Comparison of ENCODE assay signal across 10 mouse cellular contexts in the genomic region with DNA sequence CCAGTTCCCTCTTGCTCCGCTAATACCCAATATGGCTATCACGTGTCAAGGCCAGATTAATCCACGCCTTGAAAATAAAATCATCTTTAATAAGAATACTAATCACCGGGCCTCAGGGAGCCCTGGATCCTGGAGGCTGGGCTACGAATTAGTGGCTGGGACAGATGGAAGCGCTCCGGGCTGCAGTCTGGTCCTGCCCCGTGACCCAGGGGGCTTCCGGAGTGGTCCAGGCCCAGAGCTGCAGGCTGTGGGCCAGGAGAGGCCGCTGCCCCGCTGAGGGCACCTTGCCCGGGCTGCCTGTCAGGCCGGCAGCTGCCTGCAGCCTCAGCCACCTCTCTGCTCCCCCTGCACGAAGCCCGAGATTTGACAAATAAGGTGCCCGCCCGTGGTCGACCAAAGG. TPM values are rescaled to one million over a fixed set of nuclear protein-coding genes. Genes with fewer than 3 reads are reported as not detected.
DNase-seq lines count a peak whose midpoint lies in the region; ATAC-seq lines count a peak whose summit lies in the region.
"Had no signal": no experiment of that assay in that cellular context is flagged by ENCODE, and none has a peak within 500 bp of the region (broad histone marks: within the 10 kb centered on the region; RNA-seq: fewer than 3 reads in every experiment).

No protein-coding gene starts in this region.

- peaks cover 97% of the 10 kb centered on the region for H3K27me3 ChIP-seq in heart, embryonic 12.5 days (replicated peaks)

- H3K4me3 ChIP-seq in heart, embryonic 12.5 days, result no peak overlapping the region
- H3K4me3 ChIP-seq: erythroblast, embryonic 14.5 days; kidney, embryonic 15.5 days had no signal

- no peak for ATAC-seq in heart, embryonic 12.5 days (ENCODE audit: insufficient number of reproducible peaks, low FRiP score)

- H3K9me3 ChIP-seq in heart, embryonic 12.5 days (replicated peaks), result no peaks in the 10 kb centered on the region
- H3K9me3 ChIP-seq: kidney, embryonic 15.5 days had no signal

- DNase-seq in gastrocnemius, postnatal 14 days, result peak; percentile 31
- no peak for DNase-seq in gastrocnemius, postnatal 36 days
- peak; percentile 38 for DNase-seq in brain, adult 2 months (ENCODE audit: low read depth, low spot score)
- DNase-seq in lung, postnatal 36 days, result peak; percentile 24
- no peak for DNase-seq in embryo, embryonic 9.5 days (ENCODE audit: extremely low spot score)
- DNase-seq in left cerebral cortex, adult 8-10 months (ENCODE audit: low spot score in 2 of 2), result no peak
- no peak for DNase-seq in right cerebral cortex, postnatal 14 days

- intact Hi-C loops in gastrocnemius, postnatal 14 days (cut with DNase I; ENCODE audit: low total_unique reads), result no loop called here
- intact Hi-C loops in gastrocnemius, postnatal 36 days (cut with DNase I), result no loop called here

- WGBS in heart, embryonic 12.5 days, result 23% methylated on average over 18 of the region's 18 CpGs

- H3K27ac ChIP-seq in heart, embryonic 12.5 days (ENCODE audit: poor library complexity, severe bottlenecking), result no peak overlapping the region
- H3K27ac ChIP-seq: kidney, embryonic 15.5 days had no signal

- H3K9ac ChIP-seq in heart, embryonic 12.5 days, result no peak overlapping the region
- H3K9ac ChIP-seq: kidney, embryonic 15.5 days had no signal

- H3K4me1 ChIP-seq in heart, embryonic 12.5 days (replicated peaks), result peaks cover 12% of the 10 kb centered on the region; the same call in 1 of the 2 replicates

- peak overlapping the region; percentile 16 for H3K4me2 ChIP-seq in heart, embryonic 12.5 days
- H3K4me2 ChIP-seq: kidney, embryonic 15.5 days had no signal

- no peaks in the 10 kb centered on the region for H3K36me3 ChIP-seq in heart, embryonic 12.5 days
- H3K36me3 ChIP-seq: kidney, embryonic 15.5 days had no signal

RNA-seq across cellular contexts. Expression of gene Epha8, which starts 13.9 kb away (rescaled TPM):
- not detected for total RNA-seq in gastrocnemius, postnatal 14 days (2021)
- total RNA-seq in gastrocnemius, postnatal 36 days (2021), result not detected
- 0.10 and 0.14 TPM in 2 replicates for polyA plus RNA-seq in heart, embryonic 12.5 days (2016; fragmentation: Nextera tagmentation; extraction: Ambion mirVana)
- 10 to 100 TPM in 1 of 4 experiments, 1 to 10 TPM in 3; 5.9 to 10.5 (median 7.6) TPM for total RNA-seq in left cerebral cortex, adult 8-10 months (2022)

RNA-seq across cellular contexts. Expression of gene C1qa, which starts 44.2 kb away (rescaled TPM):
- 10 to 100 TPM; 18.7 to 19.7 TPM for total RNA-seq in gastrocnemius, postnatal 14 days (2021)
- total RNA-seq in gastrocnemius, postnatal 36 days (2021), result 10 to 100 TPM in 1 of 2 experiments, 1 to 10 TPM in 1; 8.9 to 13.5 TPM
- polyA plus RNA-seq in heart, embryonic 12.5 days (2016; fragmentation: Nextera tagmentation; extraction: Ambion mirVana), result 8.6 and 11.2 TPM in 2 replicates
- 100 to 1,000 TPM in 2 of 4 experiments, 10 to 100 TPM in 2; 39.2 to 176 (median 85.0) TPM for total RNA-seq in left cerebral cortex, adult 8-10 months (2022)

RNA-seq across cellular contexts. Expression of gene C1qc, which starts 49.9 kb away (rescaled TPM):
- 10 to 100 TPM; 15.2 to 18.1 TPM for total RNA-seq in gastrocnemius, postnatal 14 days (2021)
- total RNA-seq in gastrocnemius, postnatal 36 days (2021), result 10 to 100 TPM in 1 of 2 experiments, 1 to 10 TPM in 1; 7.8 to 12.1 TPM
- polyA plus RNA-seq in heart, embryonic 12.5 days (2016; fragmentation: Nextera tagmentation; extraction: Ambion mirVana), result 9.7 and 11.9 TPM in 2 replicates
- 100 to 1,000 TPM in 1 of 4 experiments, 10 to 100 TPM in 3; 32.7 to 131 (median 67.3) TPM for total RNA-seq in left cerebral cortex, adult 8-10 months (2022)

RNA-seq across cellular contexts. Expression of gene C1qb, which starts 56.8 kb away (rescaled TPM):
- 10 to 100 TPM; 18.8 to 20.8 TPM for total RNA-seq in gastrocnemius, postnatal 14 days (2021)
- total RNA-seq in gastrocnemius, postnatal 36 days (2021), result 10 to 100 TPM in 1 of 2 experiments, 1 to 10 TPM in 1; 9.9 to 13.7 TPM
- polyA plus RNA-seq in heart, embryonic 12.5 days (2016; fragmentation: Nextera tagmentation; extraction: Ambion mirVana), result 18.8 and 19.3 TPM in 2 replicates
- total RNA-seq in left cerebral cortex, adult 8-10 months (2022), result 100 to 1,000 TPM in 2 of 4 experiments, 10 to 100 TPM in 2; 51.2 to 165 (median 86.4) TPM

Comparison
In these comparisons a context has a peak if more than half of its experiments do, and no peak if none do; other contexts are left out.
1. DNase-seq: peak in gastrocnemius, postnatal 14 days (single experiment), brain, adult 2 months (single experiment) and lung, postnatal 36 days (single experiment); none in gastrocnemius, postnatal 36 days (0 of 2), embryo, embryonic 9.5 days (single experiment), left cerebral cortex, adult 8-10 months (0 of 2) and right cerebral cortex, postnatal 14 days (single experiment).
2. RNA of gene Epha8, which starts 13.9 kb away (total RNA-seq): 5.9 to 10.5 TPM in left cerebral cortex, adult 8-10 months; not detected in gastrocnemius, postnatal 14 days and not detected in gastrocnemius, postnatal 36 days; every median in the first group is over 4 times any median in the second.